Mouse (Mus musculus) effector memory CD4-positive, alpha-beta T cell, adult 5 months (primary cell): ENCODE measurements around the gene Ucma. TPM values are rescaled to one million over a fixed set of nuclear protein-coding genes. Genes with fewer than 3 reads are reported as not detected.

Experiments used
- polyA plus RNA-seq: library from polyadenylated mRNA; unstranded; fragments of 100-300 nt; shearing (Covaris generic); gene quantifications from one replicate; pipeline ENCODE4 v1.2.1, GENCODE M21; 2017

Ucma gene
- polyA plus RNA-seq, result not detected

GRCm38 (mm10) chr2:4975807-4976206 is at the start of gene Ucma:
Ucma (plus strand) TSS chr2:4976122.

GRCm38 (mm10) chr2:5012491-5013324 is 36.8 kb downstream of the Ucma start, which contains the start of gene Mcm10:
Mcm10 (minus strand) TSS chr2:5012791.

Other genes starting within 250 kb of the Ucma start
- gene Sephs1, start 94.6 kb upstream of the Ucma start, polyA plus RNA-seq, result 21.8 TPM
- gene Phyh, start 57.1 kb upstream of the Ucma start, polyA plus RNA-seq, result 51.4 TPM
- 1.1 TPM for gene Mcm10, start 36.7 kb downstream of the Ucma start, polyA plus RNA-seq
- gene Optn, start 87.9 kb downstream of the Ucma start, polyA plus RNA-seq, result 7.0 TPM
- not detected for gene Ccdc3, start 161.7 kb downstream of the Ucma start, polyA plus RNA-seq